Comparison of ENCODE assay signal across 8 mouse cellular contexts in genomic region chr8:111027391-111027937, GRCm38 (mm10). TPM values are rescaled to one million over a fixed set of nuclear protein-coding genes. Genes with fewer than 3 reads are reported as not detected.
DNase-seq lines count a peak whose midpoint lies in the region; ATAC-seq and TF ChIP-seq lines count a peak whose summit lies in the region.

No protein-coding gene starts in this region.

- H3K4me1 ChIP-seq in hindbrain, embryonic 15.5 days (replicated peaks), result peaks cover 13% of the 10 kb centered on the region

- no peaks in the 10 kb centered on the region for H3K27me3 ChIP-seq in Patski
- peaks cover 7% of the 10 kb centered on the region; the same call in 1 of the 2 replicates for H3K27me3 ChIP-seq in hindbrain, embryonic 15.5 days

- 0% methylated on average over 31 of the region's 31 CpGs for WGBS in hindbrain, embryonic 15.5 days

- H3K9ac ChIP-seq in hindbrain, embryonic 15.5 days, result peak overlapping the region; percentile 80

- peak overlapping the region; percentile 77 for H3K4me3 ChIP-seq in hindbrain, embryonic 15.5 days

- POLR2A ChIA-PET in Patski (lab: Charles Lee), result interaction anchor here (0.9 kb wide), 1 partner anchor 52 kb away, joined by 3 read pairs; no protein-coding TSS in a partner anchor

- no peaks in the 10 kb centered on the region for H3K9me3 ChIP-seq in hindbrain, embryonic 15.5 days

- no peaks in the 10 kb centered on the region for H3K36me3 ChIP-seq in hindbrain, embryonic 15.5 days

- CTCF ChIA-PET in Patski (lab: Charles Lee), result interaction anchor here (1.6 kb wide), 1 partner anchor 62 kb away, joined by 5 read pairs; no protein-coding TSS in a partner anchor

- peak; percentile 35 for DNase-seq in Patski (ENCODE audit: low read depth, low spot score)
- DNase-seq in cerebellum, postnatal 25 days, result peak; percentile 92 to 93
- peak; percentile 91 to 94 for DNase-seq in frontal cortex, postnatal 36 days (ENCODE audit: low spot score in 2 of 2)
- DNase-seq in left cerebral cortex, adult 11 months (ENCODE audit: low spot score), result peak; percentile 67
- DNase-seq in lung, postnatal 4 days, result peak; percentile 90
- DNase-seq in retina, postnatal 7 days (ENCODE audit: low read depth, low spot score), result peak; percentile 73
- peak; percentile 78 for DNase-seq in urinary bladder, adult 2 months (ENCODE audit: low spot score)

- in situ Hi-C loops in Patski (cut with MboI; ENCODE audit: low pct_unique_long_range_greater_than_20kb), result no loop called here

- H3K27ac ChIP-seq in hindbrain, embryonic 15.5 days (replicated peaks), result peak overlapping the region; percentile 79

- peak; percentile 96 for ATAC-seq in Patski
- ATAC-seq in hindbrain, embryonic 15.5 days (ENCODE audit: low FRiP score, low read depth), result peak; percentile 94

- TF ChIP-seq CTCF in Patski (IDR thresholded peaks at IDR 0.05), result no peak

- H3K4me2 ChIP-seq in hindbrain, embryonic 15.5 days, result peak overlapping the region; percentile 83

RNA-seq across cellular contexts. Expression of gene Ddx19b, which starts 4.1 kb away (rescaled TPM):
- polyA plus RNA-seq in Patski (2021), result 8.3 TPM
- 6.2 and 7.5 TPM in 2 replicates for polyA plus RNA-seq in hindbrain, embryonic 15.5 days (2015; fragmentation: Nextera tagmentation; extraction: Ambion mirVana)
- 6.2 and 7.7 TPM in 2 replicates for polyA plus RNA-seq in urinary bladder, adult 2 months (2012; rRNA removed)

RNA-seq across cellular contexts. Expression of gene Aars, which starts 5.5 kb away (rescaled TPM):
- 170 TPM for polyA plus RNA-seq in Patski (2021)
- polyA plus RNA-seq in hindbrain, embryonic 15.5 days (2015; fragmentation: Nextera tagmentation; extraction: Ambion mirVana), result 86.5 and 88.3 TPM in 2 replicates
- 30.3 and 31.7 TPM in 2 replicates for polyA plus RNA-seq in urinary bladder, adult 2 months (2012; rRNA removed)

RNA-seq across cellular contexts. Expression of gene Exosc6, which starts 28.7 kb away (rescaled TPM):
- not detected for polyA plus RNA-seq in Patski (2021)
- polyA plus RNA-seq in hindbrain, embryonic 15.5 days (2015; fragmentation: Nextera tagmentation; extraction: Ambion mirVana), result not detected in 2 replicates
- polyA plus RNA-seq in urinary bladder, adult 2 months (2012; rRNA removed), result not detected in 2 replicates

RNA-seq across cellular contexts. Expression of gene Ddx19a, which starts 29.9 kb away (rescaled TPM):
- 62.6 TPM for polyA plus RNA-seq in Patski (2021)
- polyA plus RNA-seq in hindbrain, embryonic 15.5 days (2015; fragmentation: Nextera tagmentation; extraction: Ambion mirVana), result 10.8 and 12.4 TPM in 2 replicates
- 28.4 and 33.3 TPM in 2 replicates for polyA plus RNA-seq in urinary bladder, adult 2 months (2012; rRNA removed)

Comparison
In these comparisons a context has a peak if more than half of its experiments do, and no peak if none do; other contexts are left out.
1. Peak in every context shown above with its lines: DNase-seq, ATAC-seq, H3K4me3 ChIP-seq and H3K27ac ChIP-seq.
2. DNase-seq: peak in every context shown above with its lines; median percentile 92 in cerebellum, postnatal 25 days; 92 in frontal cortex, postnatal 36 days; 90 in lung, postnatal 4 days; 78 in urinary bladder, adult 2 months; 73 in retina, postnatal 7 days; 67 in left cerebral cortex, adult 11 months; 35 in Patski.